In genomic region chr13:41482408-41483011, GRCm38 (mm10) we compare ENCODE assay signal across 12 mouse cellular contexts. TPM values are rescaled to one million over a fixed set of nuclear protein-coding genes. Genes with fewer than 3 reads are reported as not detected.
DNase-seq lines count a peak whose midpoint lies in the region; ATAC-seq lines count a peak whose summit lies in the region.
"Had no signal": no experiment of that assay in that cellular context is flagged by ENCODE, and none has a peak within 500 bp of the region (broad histone marks: within the 10 kb centered on the region; RNA-seq: fewer than 3 reads in every experiment).

No protein-coding gene starts in this region.

- no peaks in the 10 kb centered on the region for H3K27me3 ChIP-seq in limb, embryonic 10.5 days (ENCODE audit: low read depth, poor library complexity, severe bottlenecking)
- H3K27me3 ChIP-seq: liver, embryonic 13.5 days had no signal

- peak; percentile 79 for DNase-seq in heart, adult 11 months
- DNase-seq in heart, adult 18-20 months = no peak
- DNase-seq in Muller cell, postnatal 12 days (ENCODE audit: inconsistent ontology term) = peak; percentile 69
- DNase-seq in embryo, embryonic 10.5 days (ENCODE audit: low spot score) = peak; percentile 83
- peak; percentile 32 for DNase-seq in limb, embryonic 10.5 days (ENCODE audit: low spot score)
- no peak for DNase-seq in right cerebral cortex, postnatal 10 days (ENCODE audit: low spot score in 2 of 2)
- DNase-seq in ovary, adult 18-20 months (ENCODE audit: low spot score) = no peak
- DNase-seq: adrenal gland, adult 8-10 months; cerebellum, postnatal 25 days; kidney, adult 9 months; liver, embryonic 13.5 days had no signal

- H3K4me1 ChIP-seq in limb, embryonic 10.5 days = peaks cover 26% of the 10 kb centered on the region
- H3K4me1 ChIP-seq: liver, embryonic 13.5 days had no signal

- H3K9me3 ChIP-seq in limb, embryonic 10.5 days (replicated peaks) = no peaks in the 10 kb centered on the region
- H3K9me3 ChIP-seq: liver, embryonic 13.5 days had no signal

- WGBS in limb, embryonic 10.5 days = 71% methylated on average over 3 of the region's 3 CpGs

- peak overlapping the region; percentile 67 for H3K27ac ChIP-seq in limb, embryonic 10.5 days
- H3K27ac ChIP-seq: liver, embryonic 13.5 days had no signal

- no peaks in the 10 kb centered on the region for H3K36me3 ChIP-seq in limb, embryonic 10.5 days
- H3K36me3 ChIP-seq: liver, embryonic 13.5 days had no signal

- ATAC-seq in erythroid progenitor cell, adult 5-6 weeks (replicated peaks; ENCODE audit: low FRiP score, poor library complexity, severe bottlenecking) = no peak

- H3K4me3 ChIP-seq in limb, embryonic 10.5 days = no peak overlapping the region
- H3K4me3 ChIP-seq: liver, embryonic 13.5 days had no signal

RNA-seq across cellular contexts. Expression of gene Nedd9, which starts 4.7 kb away (rescaled TPM):
- total RNA-seq in heart, adult 18-20 months (2021) = 10 to 100 TPM; 19.8 to 24.1 TPM
- polyA plus RNA-seq in limb, embryonic 10.5 days (2016; fragmentation: Nextera tagmentation; extraction: Ambion mirVana) = 8.5 and 11.1 TPM in 2 replicates
- total RNA-seq in erythroid progenitor cell, adult 5-6 weeks (2015; ENCODE audit: low replicate concordance) = 11.2 and 19.7 TPM in 2 replicates
- total RNA-seq in erythroid progenitor cell, adult 5-6 weeks (2017; ENCODE audit: low replicate concordance) = 8.7 and 17.2 TPM in 2 replicates

Comparison
In these comparisons a context has a peak if more than half of its experiments do, and no peak if none do; other contexts are left out.
1. DNase-seq: peak in heart, adult 11 months (single experiment), Muller cell, postnatal 12 days (single experiment), embryo, embryonic 10.5 days (single experiment) and limb, embryonic 10.5 days (single experiment); none in heart, adult 18-20 months (0 of 2), right cerebral cortex, postnatal 10 days (0 of 2) and ovary, adult 18-20 months (single experiment).